Mouse (Mus musculus) liver (tissue): ENCODE results near the gene Ampd3.

Source experiments
- DNase-seq: peaks from one replicate; pipeline ENCODE4 v3.0.0-alpha.2; 2020; ENCODE audit warnings: mixed read lengths

The Ampd3 gene

GRCm38 (mm10) chr7:110847321-110847720 is 79.3 kb downstream of the Ampd3 start:
- no peak for DNase-seq

GRCm38 (mm10) chr7:110848371-110848770 is 80.4 kb downstream of the Ampd3 start:
- no peak for DNase-seq

DNA sequence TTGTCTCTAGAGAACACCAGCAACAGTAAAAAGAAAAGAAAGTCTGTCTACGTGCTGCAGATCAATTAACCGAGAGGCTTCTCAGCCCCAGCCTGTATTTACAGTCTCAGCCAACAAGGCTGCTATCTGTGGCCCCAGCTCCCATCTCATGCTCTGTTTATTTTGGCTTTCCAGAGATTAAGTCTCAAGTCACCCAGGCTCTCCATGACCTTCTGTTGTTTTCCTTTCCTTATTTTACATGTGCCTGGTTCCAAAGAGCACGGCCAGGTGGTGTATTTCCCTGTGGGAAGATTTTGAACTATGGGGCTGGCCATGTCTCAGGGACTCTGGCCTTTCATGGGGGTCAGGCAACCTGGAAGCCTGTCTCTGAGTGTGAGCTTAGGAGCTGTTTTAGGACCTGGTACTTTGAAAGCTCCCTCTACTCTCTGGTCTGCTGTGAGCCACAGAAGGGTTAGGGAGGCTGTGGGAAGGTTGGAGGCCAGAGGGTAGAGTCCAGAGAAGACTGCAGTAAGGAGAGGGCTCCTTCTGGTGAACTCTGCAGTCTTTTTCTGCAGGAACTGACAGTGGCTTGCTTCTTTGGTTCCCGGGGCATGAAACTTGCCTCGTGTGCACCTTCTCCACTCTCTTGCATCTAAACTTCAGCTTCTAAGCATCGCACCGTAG is 83.7 kb downstream of the Ampd3 start:
- no peak for DNase-seq

- DNase-seq: no peak
These were observed 85.6 kb downstream of the Ampd3 start for GRCm38 (mm10) chr7:110853611-110854010.

DNA sequence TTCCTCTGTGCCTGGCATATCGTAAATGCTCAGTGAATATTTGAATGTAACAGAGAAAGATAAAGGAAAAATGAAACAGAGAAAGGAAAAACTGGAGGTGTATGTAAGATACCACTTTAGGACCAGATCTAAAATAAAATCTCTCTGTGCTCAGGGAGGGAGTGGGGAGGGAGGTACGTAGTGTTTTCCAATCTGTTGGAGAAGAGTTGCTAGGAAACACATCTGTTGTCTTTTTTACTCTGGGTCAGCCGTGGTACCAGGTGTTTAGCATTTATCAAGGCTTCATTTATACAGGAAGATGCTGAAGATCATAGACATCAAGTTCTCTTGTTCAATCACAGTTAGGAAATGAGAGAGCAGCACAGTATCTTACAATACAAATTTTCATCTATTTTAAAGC is 86.5 kb downstream of the Ampd3 start:
- DNase-seq: no peak

- DNase-seq: no peak
These were observed 87.0 kb downstream of the Ampd3 start for GRCm38 (mm10) chr7:110854927-110855546.

GRCm38 (mm10) chr7:110855604-110856003 is 87.6 kb downstream of the Ampd3 start:
- DNase-seq: no peak

GRCm38 (mm10) chr7:110860129-110860528 is 92.1 kb downstream of the Ampd3 start:
- DNase-seq: no peak
